ENCODE assay signal across 16 mouse cellular contexts in genomic region chr11:52631579-52631978, GRCm38 (mm10).
DNase-seq lines count a peak whose midpoint lies in the region; ATAC-seq and TF ChIP-seq lines count a peak whose summit lies in the region.
"Had no signal": no experiment of that assay in that cellular context is flagged by ENCODE, and none has a peak within 500 bp of the region (broad histone marks: within the 10 kb centered on the region; RNA-seq: fewer than 3 reads in every experiment).

No protein-coding gene starts in this region.

- no peak overlapping the region for H3K4me2 ChIP-seq in kidney, postnatal 0 days (ENCODE audit: low read length)
- no peak overlapping the region for H3K4me2 ChIP-seq in midbrain, postnatal 0 days (ENCODE audit: low read depth, low read length, poor library complexity, severe bottlenecking)
- H3K4me2 ChIP-seq in midbrain, embryonic 15.5 days, result no peak overlapping the region
- H3K4me2 ChIP-seq: embryonic facial prominence, embryonic 13.5 days; heart, embryonic 12.5 days; liver, embryonic 13.5 days; neural tube, embryonic 13.5 days had no signal

- in situ Hi-C loops in ES-E14 (cut with MboI; ENCODE audit: low sequenced_read_pairs in 2 of 2, unreplicated experiment in 2 of 2), result no loop called here

- no peaks in the 10 kb centered on the region for H3K4me1 ChIP-seq in kidney, postnatal 0 days (replicated peaks; ENCODE audit: insufficient read depth, low read length)
- H3K4me1 ChIP-seq in midbrain, postnatal 0 days (ENCODE audit: insufficient read depth, low read length), result no peaks in the 10 kb centered on the region
- H3K4me1 ChIP-seq in midbrain, embryonic 15.5 days, result peaks cover 6% of the 10 kb centered on the region; the same call in 1 of the 2 replicates
- no peaks in the 10 kb centered on the region; a peak in 1 of 4 replicates for H3K4me1 ChIP-seq in ES-E14 (ENCODE audit: control insufficient read depth in 2 of 2, insufficient read depth in 2 of 2, low read length in 2 of 2, poor library complexity in 1 of 2)
- no peaks in the 10 kb centered on the region for H3K4me1 ChIP-seq in small intestine, adult 2 months (ENCODE audit: control insufficient read depth, insufficient read depth, insufficient read length, low read length)
- H3K4me1 ChIP-seq in thymus, adult 2 months (replicated peaks; ENCODE audit: control insufficient read depth, insufficient read depth, low read length), result no peaks in the 10 kb centered on the region
- H3K4me1 ChIP-seq: embryonic facial prominence, embryonic 13.5 days; liver, embryonic 13.5 days had no signal

- no peak for TF ChIP-seq POLR2A in small intestine, adult 2 months (IDR thresholded peaks at IDR 0.05; ENCODE audit: low read depth, low read length)
- TF ChIP-seq POLR2A in thymus, adult 2 months (IDR thresholded peaks at IDR 0.05; ENCODE audit: control insufficient read depth, extremely low read depth, insufficient read depth, low read length, poor library complexity), result no peak

- no peak overlapping the region for H3K9ac ChIP-seq in kidney, postnatal 0 days (ENCODE audit: low read depth, low read length)
- no peak overlapping the region for H3K9ac ChIP-seq in midbrain, postnatal 0 days (replicated peaks; ENCODE audit: low read length, poor library complexity, severe bottlenecking)
- no peak overlapping the region for H3K9ac ChIP-seq in midbrain, embryonic 15.5 days
- no peak overlapping the region for H3K9ac ChIP-seq in ES-E14 (ENCODE audit: insufficient read depth, low read depth, low read length, poor library complexity, severe bottlenecking)
- H3K9ac ChIP-seq: embryonic facial prominence, embryonic 13.5 days; heart, embryonic 12.5 days; liver, embryonic 13.5 days; neural tube, embryonic 13.5 days had no signal

- WGBS in kidney, postnatal 0 days, result 61% methylated on average over 3 of the region's 3 CpGs
- 44% methylated on average over 3 of the region's 3 CpGs for WGBS in midbrain, postnatal 0 days
- 53% methylated on average over 3 of the region's 3 CpGs for WGBS in midbrain, embryonic 15.5 days
- 38% methylated on average over 3 of the region's 3 CpGs for WGBS in small intestine, adult 2 months
- 53% methylated on average over 3 of the region's 3 CpGs for WGBS in thymus, adult 2 months

- no peaks in the 10 kb centered on the region for H3K9me3 ChIP-seq in kidney, postnatal 0 days (replicated peaks; ENCODE audit: low read length)
- no peaks in the 10 kb centered on the region for H3K9me3 ChIP-seq in midbrain, postnatal 0 days (ENCODE audit: low read length)
- H3K9me3 ChIP-seq in midbrain, embryonic 15.5 days, result no peaks in the 10 kb centered on the region
- H3K9me3 ChIP-seq in ES-E14 (ENCODE audit: control insufficient read depth, insufficient read depth, low read depth, low read length), result no peaks in the 10 kb centered on the region
- H3K9me3 ChIP-seq: embryonic facial prominence, embryonic 13.5 days; heart, embryonic 12.5 days; liver, embryonic 13.5 days; neural tube, embryonic 13.5 days had no signal

- no peaks in the 10 kb centered on the region for H3K36me3 ChIP-seq in kidney, postnatal 0 days (ENCODE audit: insufficient read depth, low read length)
- H3K36me3 ChIP-seq in midbrain, postnatal 0 days (ENCODE audit: insufficient read depth, low read length), result no peaks in the 10 kb centered on the region
- H3K36me3 ChIP-seq in midbrain, embryonic 15.5 days (replicated peaks), result no peaks in the 10 kb centered on the region
- no peaks in the 10 kb centered on the region for H3K36me3 ChIP-seq in ES-E14 (ENCODE audit: control insufficient read depth, insufficient read depth, low read length, poor library complexity, severe bottlenecking)
- H3K36me3 ChIP-seq in small intestine, adult 2 months (ENCODE audit: control insufficient read depth, insufficient read depth, low read length), result no peaks in the 10 kb centered on the region
- H3K36me3 ChIP-seq in thymus, adult 2 months (ENCODE audit: control insufficient read depth, insufficient read depth, low read length), result no peaks in the 10 kb centered on the region
- H3K36me3 ChIP-seq: embryonic facial prominence, embryonic 13.5 days; heart, embryonic 12.5 days; liver, embryonic 13.5 days; neural tube, embryonic 13.5 days had no signal

- no peak for ATAC-seq in kidney, postnatal 0 days (replicated peaks; ENCODE audit: low FRiP score, low read depth)
- ATAC-seq in midbrain, postnatal 0 days (ENCODE audit: low FRiP score), result no peak
- ATAC-seq in midbrain, embryonic 15.5 days (replicated peaks), result no peak

- no peak for DNase-seq in kidney, postnatal 0 days (ENCODE audit: low spot score)
- no peak for DNase-seq in kidney, adult 9 months
- no peak for DNase-seq in midbrain, postnatal 0 days (ENCODE audit: low spot score)
- no peak for DNase-seq in ES-E14 (ENCODE audit: low read depth, low spot score)
- no peak for DNase-seq in thymus, postnatal 25 days
- no peak for DNase-seq in thymus, adult 2 months
- DNase-seq: cerebellum, adult 18-20 months; gastrocnemius, postnatal 36 days; liver, embryonic 13.5 days; right cerebral cortex, postnatal 4 days; thymus, postnatal 4 days had no signal

- H3K27me3 ChIP-seq in kidney, postnatal 0 days (ENCODE audit: insufficient read depth, low read length), result no peaks in the 10 kb centered on the region
- H3K27me3 ChIP-seq in midbrain, postnatal 0 days (ENCODE audit: insufficient read depth, low read length), result no peaks in the 10 kb centered on the region
- no peaks in the 10 kb centered on the region for H3K27me3 ChIP-seq in midbrain, embryonic 15.5 days (replicated peaks)
- no peaks in the 10 kb centered on the region for H3K27me3 ChIP-seq in small intestine, adult 2 months (ENCODE audit: control insufficient read depth, insufficient read depth, low read length)
- no peaks in the 10 kb centered on the region for H3K27me3 ChIP-seq in thymus, adult 2 months (ENCODE audit: control insufficient read depth, insufficient read depth, low read length)
- H3K27me3 ChIP-seq: embryonic facial prominence, embryonic 13.5 days; heart, embryonic 12.5 days; liver, embryonic 13.5 days; neural tube, embryonic 13.5 days had no signal

- no peak overlapping the region for H3K27ac ChIP-seq in kidney, postnatal 0 days
- H3K27ac ChIP-seq in midbrain, postnatal 0 days (ENCODE audit: low read depth, low read length), result no peak overlapping the region
- no peak overlapping the region for H3K27ac ChIP-seq in midbrain, embryonic 15.5 days
- H3K27ac ChIP-seq in ES-E14 (ENCODE audit: insufficient read depth, low read depth, low read length, poor library complexity, severe bottlenecking), result no peak overlapping the region
- no peak overlapping the region for H3K27ac ChIP-seq in small intestine, adult 2 months (ENCODE audit: insufficient read depth, low read depth, low read length)
- H3K27ac ChIP-seq in thymus, adult 2 months (ENCODE audit: control insufficient read depth, insufficient read depth, low read length), result no peak overlapping the region
- H3K27ac ChIP-seq: embryonic facial prominence, embryonic 13.5 days; liver, embryonic 13.5 days; neural tube, embryonic 13.5 days had no signal

- H3K4me3 ChIP-seq in kidney, postnatal 0 days (replicated peaks; ENCODE audit: low read depth, low read length), result no peak overlapping the region
- H3K4me3 ChIP-seq in midbrain, postnatal 0 days (ENCODE audit: low read depth, low read length), result no peak overlapping the region
- H3K4me3 ChIP-seq in midbrain, embryonic 15.5 days, result no peak overlapping the region
- no peak overlapping the region for H3K4me3 ChIP-seq in ES-E14 (ENCODE audit: insufficient read depth in 1 of 2, low read depth in 1 of 2, low read length in 2 of 2, poor library complexity in 1 of 2, severe bottlenecking in 1 of 2)
- no peak overlapping the region for H3K4me3 ChIP-seq in small intestine, adult 2 months (ENCODE audit: low read depth, low read length)
- no peak overlapping the region for H3K4me3 ChIP-seq in thymus, adult 2 months (ENCODE audit: control insufficient read depth, insufficient read depth, low read length)
- H3K4me3 ChIP-seq: embryonic facial prominence, embryonic 13.5 days; heart, embryonic 12.5 days; liver, embryonic 13.5 days; neural tube, embryonic 13.5 days had no signal

- TF ChIP-seq CTCF in kidney, postnatal 0 days (IDR thresholded peaks at IDR 0.05; ENCODE audit: low read depth), result peak; percentile 47
- peak; percentile 28 for TF ChIP-seq CTCF in midbrain, postnatal 0 days (IDR thresholded peaks at IDR 0.05)
- TF ChIP-seq CTCF in small intestine, adult 2 months (IDR thresholded peaks at IDR 0.05; ENCODE audit: extremely low read depth, insufficient read length, insufficient replicate concordance, low read depth, low read length), result peak; percentile 22; the same call in 1 of the 2 replicates
- TF ChIP-seq CTCF in thymus, adult 2 months (IDR thresholded peaks at IDR 0.05; ENCODE audit: borderline replicate concordance, control insufficient read depth, extremely low read depth, insufficient read depth, low read length, poor library complexity), result no peak

TF ChIP-seq in ES-E14, 5 proteins besides CTCF, POLR2A, EP300 and RAD21:
- TF ChIP-seq HCFC1 (IDR thresholded peaks at IDR 0.05; ENCODE audit: borderline replicate concordance, insufficient read depth, low read length) (no peak), MAFK (IDR thresholded peaks at IDR 0.05; ENCODE audit: insufficient read depth, low read depth, low read length) (no peak), ZC3H11A (IDR thresholded peaks at IDR 0.05; ENCODE audit: borderline replicate concordance, low read depth, low read length) (0 out of 2 replicates have a peak, but pooled peaks have one; percentile 32)
